Mouse (Mus musculus) lung, embryonic 16.5 days (tissue): Measurements from ENCODE around the gene Cep290. TPM values are rescaled to one million over a fixed set of nuclear protein-coding genes. Genes with fewer than 3 reads are reported as not detected.

Experiments used
- ATAC-seq: fragments of 200-750 bp; cut with Nextera tagmentation; 2 replicates; pipeline ENCODE4 v1.8.0; 2017; ENCODE audit warnings: low read depth, mild to moderate bottlenecking, moderate library complexity
- H3K27ac ChIP-seq: fragments of 300-500 bp; sonication (generic); 2 replicates; pipeline ENCODE4 v1.5.1; 2014; ENCODE audit warnings: mild to moderate bottlenecking, control low read depth, low read length
- H3K27me3 ChIP-seq: fragments of 300-500 bp; sonication (generic); 2 replicates; pipeline ENCODE4 v1.6.1; 2014; ENCODE audit warnings: low read depth, low read length, mixed read lengths; ENCODE audit not compliant: control insufficient read depth, insufficient read depth
- H3K36me3 ChIP-seq: fragments of 300-500 bp; sonication (generic); 2 replicates; pipeline ENCODE4 v1.6.1; 2014; ENCODE audit warnings: low read length; ENCODE audit not compliant: control insufficient read depth, insufficient read depth
- H3K4me1 ChIP-seq: fragments of 300-500 bp; sonication (generic); replicated peaks from 2 replicates; pipeline ENCODE4 v1.6.1; 2014; ENCODE audit warnings: low read length, mixed read lengths; ENCODE audit not compliant: control insufficient read depth, insufficient read depth
- H3K4me2 ChIP-seq: fragments of 300-500 bp; sonication (generic); 2 replicates; pipeline ENCODE4 v1.6.1; 2014; ENCODE audit warnings: low read depth, low read length, control low read depth
- H3K4me3 ChIP-seq: fragments of 300-500 bp; sonication (generic); 2 replicates; pipeline ENCODE4 v1.5.1; 2014; ENCODE audit warnings: mild to moderate bottlenecking, low read length, control low read depth
- H3K9ac ChIP-seq: fragments of 300-500 bp; sonication (generic); 2 replicates; pipeline ENCODE4 v1.6.1; 2014; ENCODE audit warnings: low read length, control low read depth
- H3K9me3 ChIP-seq: fragments of 300-500 bp; sonication (generic); 2 replicates; pipeline ENCODE4 v1.6.1; 2016; ENCODE audit warnings: low read length; ENCODE audit not compliant: control insufficient read depth
- WGBS: fragments of 180-500 bp; shearing (Covaris S2); extraction: QIAGEN DNeasy Blood & Tissue Kit; methylation state at CpG from one replicate; pipeline ENCODE4 v1.1.7; 2014; 5-methylcytosine and 5-hydroxymethylcytosine counted together
- polyA plus RNA-seq: library from polyadenylated mRNA; unstranded; fragments of >200 nt; fragmentation: Nextera tagmentation; extraction: Ambion mirVana; gene quantifications from 2 replicates; pipeline ENCODE4 v1.2.1, GENCODE M21; 2015

The Cep290 gene
- polyA plus RNA-seq, 1 experiment from 2014 or later: 5.4 TPM

- Histone ChIP-seq H3K4me1 (peaks cover 8% of the 10 kb centered on the region), H3K4me2 (no peak overlapping the region), H3K27me3 (no peaks in the 10 kb centered on the region), H3K27ac (no peak overlapping the region), H3K9ac (no peak overlapping the region), H3K36me3 (no peaks in the 10 kb centered on the region), H3K9me3 (no peaks in the 10 kb centered on the region), H3K4me3 (no peak overlapping the region)
- 71% methylated on average over 3 of the region's 3 CpGs for WGBS
- ATAC-seq: no peak
Observed at GRCm38 (mm10) chr10:100584178-100584577, 96.8 kb downstream of the Cep290 start.

GRCm38 (mm10) chr10:100588524-100588923 is 101.2 kb downstream of the Cep290 start:
- no peaks in the 10 kb centered on the region for H3K9me3 ChIP-seq
- H3K27me3 ChIP-seq: no peaks in the 10 kb centered on the region
- no peaks in the 10 kb centered on the region for H3K36me3 ChIP-seq
- peak overlapping the region; percentile 84 for H3K9ac ChIP-seq
- H3K4me1 ChIP-seq: peaks cover 8% of the 10 kb centered on the region
- peak overlapping the region; percentile 89 for H3K4me2 ChIP-seq
- ATAC-seq: 0 out of 2 replicates have a peak, but pooled peaks have one; percentile 8
- WGBS: 35% methylated on average over 7 of the region's 7 CpGs
- no peak overlapping the region for H3K27ac ChIP-seq
- H3K4me3 ChIP-seq: peak overlapping the region; percentile 90

GRCm38 (mm10) chr10:100588932-100589388 is 101.6 kb downstream of the Cep290 start:
- Histone ChIP-seq H3K9ac (peak overlapping the region; percentile 84), H3K27ac (no peak overlapping the region), H3K27me3 (no peaks in the 10 kb centered on the region), H3K4me1 (peaks cover 8% of the 10 kb centered on the region), H3K4me3 (peak overlapping the region; percentile 90), H3K9me3 (no peaks in the 10 kb centered on the region), H3K4me2 (peak overlapping the region; percentile 89), H3K36me3 (no peaks in the 10 kb centered on the region)
- under 1% methylated on average over 31 of the region's 31 CpGs for WGBS
- ATAC-seq: peak; percentile 99

- no peak within 1 kb of the TSS for H3K27ac ChIP-seq
- no peaks in the 10 kb centered on the region for H3K27me3 ChIP-seq
- H3K36me3 ChIP-seq: no peaks in the 10 kb centered on the region
- H3K9ac ChIP-seq: no peak within 1 kb of the TSS
- ATAC-seq: no peak
- peak within 1 kb of the TSS; percentile 90 for H3K4me3 ChIP-seq
- peak within 1 kb of the TSS; percentile 89 for H3K4me2 ChIP-seq
- WGBS: 63% methylated on average over 1 of the region's 1 CpGs
- peaks cover 8% of the 10 kb centered on the region for H3K4me1 ChIP-seq
- H3K9me3 ChIP-seq: no peaks in the 10 kb centered on the region
Observed at GRCm38 (mm10) chr10:100590323-100590722, 103.0 kb downstream of the Cep290 start, which contains the start of the genes 4930430F08Rik and 1700017N19Rik. 4930430F08Rik (minus strand) TSS chr10:100590423. 1700017N19Rik (plus strand) TSS chr10:100590484.

GRCm38 (mm10) chr10:100598339-100598738 is 111.0 kb downstream of the Cep290 start:
- Histone ChIP-seq H3K4me3 (no peak overlapping the region), H3K36me3 (no peaks in the 10 kb centered on the region), H3K9ac (no peak overlapping the region), H3K27ac (no peak overlapping the region), H3K9me3 (no peaks in the 10 kb centered on the region), H3K4me1 (no peaks in the 10 kb centered on the region), H3K27me3 (no peaks in the 10 kb centered on the region), H3K4me2 (no peak overlapping the region)
- ATAC-seq: no peak
- 71% methylated on average over 3 of the region's 3 CpGs for WGBS

- Histone ChIP-seq H3K4me3 (no peak overlapping the region), H3K36me3 (no peaks in the 10 kb centered on the region), H3K9me3 (no peaks in the 10 kb centered on the region), H3K27ac (no peak overlapping the region), H3K4me2 (no peak overlapping the region), H3K9ac (no peak overlapping the region), H3K4me1 (no peaks in the 10 kb centered on the region), H3K27me3 (no peaks in the 10 kb centered on the region)
- 83% methylated on average over 9 of the region's 9 CpGs for WGBS
- no peak for ATAC-seq
Observed at GRCm38 (mm10) chr10:100603511-100603910, 116.2 kb downstream of the Cep290 start.

GRCm38 (mm10) chr10:100604254-100604653 is 116.9 kb downstream of the Cep290 start:
- Histone ChIP-seq H3K9ac (no peak overlapping the region), H3K4me2 (no peak overlapping the region), H3K27me3 (no peaks in the 10 kb centered on the region), H3K4me1 (no peaks in the 10 kb centered on the region), H3K4me3 (no peak overlapping the region), H3K27ac (no peak overlapping the region), H3K9me3 (no peaks in the 10 kb centered on the region), H3K36me3 (no peaks in the 10 kb centered on the region)
- 48% methylated on average over 2 of the region's 2 CpGs for WGBS
- no peak for ATAC-seq

GRCm38 (mm10) chr10:100617233-100617903 is 130.0 kb downstream of the Cep290 start:
- no peaks in the 10 kb centered on the region for H3K4me1 ChIP-seq
- H3K9ac ChIP-seq: no peak overlapping the region
- no peaks in the 10 kb centered on the region for H3K27me3 ChIP-seq
- H3K36me3 ChIP-seq: no peaks in the 10 kb centered on the region
- no peaks in the 10 kb centered on the region for H3K9me3 ChIP-seq
- no peak overlapping the region for H3K4me2 ChIP-seq
- no peak overlapping the region for H3K27ac ChIP-seq
- ATAC-seq: no peak
- 70% methylated on average over 6 of the region's 6 CpGs for WGBS
- no peak overlapping the region for H3K4me3 ChIP-seq

GRCm38 (mm10) chr10:100619474-100619873 is 132.1 kb downstream of the Cep290 start:
- ATAC-seq: no peak

More at GRCm38 (mm10) chr10:100619474-100619873, 132.1 kb downstream of the Cep290 start:
- Histone ChIP-seq H3K4me2 (no peak overlapping the region), H3K27me3 (no peaks in the 10 kb centered on the region), H3K4me3 (no peak overlapping the region), H3K9me3 (no peaks in the 10 kb centered on the region), H3K9ac (no peak overlapping the region), H3K27ac (no peak overlapping the region), H3K4me1 (no peaks in the 10 kb centered on the region), H3K36me3 (no peaks in the 10 kb centered on the region)
- WGBS: 77% methylated on average over 7 of the region's 7 CpGs
